Mouse (Mus musculus) cerebellum, adult 9-10 months (tissue): ENCODE data around the gene Iqsec1.

ENCODE experiments used
- DNase-seq: peaks from one replicate; pipeline ENCODE4 v3.0.0; 2022

The Iqsec1 gene

GRCm38 (mm10) chr6:90722993-90723392 lies 265.5 kb downstream of the Iqsec1 start:
- DNase-seq = no peak

- no peak for DNase-seq
These were observed 267.3 kb downstream of the Iqsec1 start for GRCm38 (mm10) chr6:90720996-90721746.

GRCm38 (mm10) chr6:90720201-90720600 lies 268.3 kb downstream of the Iqsec1 start:
- no peak for DNase-seq

- DNase-seq = no peak
These were observed 269.1 kb downstream of the Iqsec1 start for GRCm38 (mm10) chr6:90719402-90719801.

- no peak for DNase-seq
These were observed 270.0 kb downstream of the Iqsec1 start for GRCm38 (mm10) chr6:90718477-90718876.

GRCm38 (mm10) chr6:90717711-90718110 lies 270.8 kb downstream of the Iqsec1 start:
- DNase-seq = no peak

- DNase-seq = no peak
These were observed 271.6 kb downstream of the Iqsec1 start for GRCm38 (mm10) chr6:90716853-90717252.

- DNase-seq = no peak
These were observed 272.3 kb downstream of the Iqsec1 start for GRCm38 (mm10) chr6:90716066-90716704.

GRCm38 (mm10) chr6:90715245-90715905 lies 273.1 kb downstream of the Iqsec1 start:
- no peak for DNase-seq

GRCm38 (mm10) chr6:90713650-90714049 lies 274.8 kb downstream of the Iqsec1 start:
- no peak for DNase-seq

GRCm38 (mm10) chr6:90712486-90713480 lies 275.7 kb downstream of the Iqsec1 start:
- no peak for DNase-seq

- DNase-seq = no peak
These were observed 276.4 kb downstream of the Iqsec1 start for GRCm38 (mm10) chr6:90712063-90712462.

- peak; percentile 89 for DNase-seq
These were observed 276.9 kb downstream of the Iqsec1 start for GRCm38 (mm10) chr6:90711476-90712035.

GRCm38 (mm10) chr6:90710778-90711177 lies 277.7 kb downstream of the Iqsec1 start:
- no peak for DNase-seq

- DNase-seq = no peak
These were observed 278.3 kb downstream of the Iqsec1 start for GRCm38 (mm10) chr6:90709929-90710777.

GRCm38 (mm10) chr6:90708061-90708618 lies 280.3 kb downstream of the Iqsec1 start:
- DNase-seq = no peak

- no peak for DNase-seq
These were observed 281.3 kb downstream of the Iqsec1 start for GRCm38 (mm10) chr6:90707143-90707542.

GRCm38 (mm10) chr6:90706490-90706889 lies 282.0 kb downstream of the Iqsec1 start:
- DNase-seq = peak; percentile 66

GRCm38 (mm10) chr6:90705738-90706137 lies 282.7 kb downstream of the Iqsec1 start:
- peak; percentile 78 for DNase-seq

- DNase-seq = peak; percentile 80
These were observed 283.7 kb downstream of the Iqsec1 start for GRCm38 (mm10) chr6:90704705-90705344.
